Mouse (Mus musculus) MEL (cell line): ENCODE measurements at regions not wholly inside any gene's neighbourhood (a gene's known extent, or its start where the extent isn't known, plus 50 kb on each side); places are given as distances from the start of the nearest gene placed in this dataset.

ENCODE experiments used
- CTCF ChIP-seq, 3 experiments: IDR thresholded peaks in 2 of 3; conservative IDR thresholded peaks in 1 of 3; 2 replicates each; pipeline ENCODE4 v1.5.1; 2011 to 2012; ENCODE audit warnings: low read length in 3 of 3, low read depth in 2 of 3, mild to moderate bottlenecking in 2 of 3, improper control_type of control experiment in 1 of 3, inconsistent platforms in 1 of 3, mixed read lengths in 1 of 3, moderate library complexity in 1 of 3; ENCODE audit not compliant: control insufficient read depth in 1 of 3, insufficient read depth in 1 of 3, poor library complexity in 1 of 3, severe bottlenecking in 1 of 3
- E2F4 ChIP-seq: IDR thresholded peaks from 2 replicates; pipeline ENCODE4 v1.6.1; 2011; ENCODE audit warnings: low read depth, low read length, improper control_type of control experiment, borderline replicate concordance
- EP300 ChIP-seq, 2 experiments: IDR thresholded peaks; 2 replicates each; pipeline ENCODE4 v1.6.1; 2011; ENCODE audit warnings: improper control_type of control experiment in 2 of 2, low read length in 2 of 2, low read depth in 1 of 2, mild to moderate bottlenecking in 1 of 2
- GABPA ChIP-seq: IDR thresholded peaks from 2 replicates; pipeline ENCODE4 v1.6.1; 2012; ENCODE audit warnings: low read depth, mild to moderate bottlenecking, inconsistent platforms, low read length, improper control_type of control experiment, moderate library complexity
- JUND ChIP-seq: IDR thresholded peaks from 2 replicates; pipeline ENCODE4 v1.6.1; 2011; ENCODE audit warnings: low read depth, mild to moderate bottlenecking, improper control_type of control experiment, low read length
- TCF12 ChIP-seq: IDR thresholded peaks from 2 replicates; pipeline ENCODE4 v1.6.1; 2014; ENCODE audit warnings: low read depth, mild to moderate bottlenecking, inconsistent platforms, low read length, improper control_type of control experiment, moderate library complexity
- ZC3H11A ChIP-seq: IDR thresholded peaks from 2 replicates; pipeline ENCODE4 v1.6.1; 2012; ENCODE audit warnings: low read depth, mild to moderate bottlenecking, inconsistent platforms, low read length, improper control_type of control experiment

GRCm38 (mm10) chr2:116972614-116972985 lies 94.1 kb downstream of the Tmco5 start:
- TF ChIP-seq JUND (no peak), CTCF (IDR thresholded peaks at IDR 0.05 in 2 of 3, conservative IDR thresholded peaks at IDR 0.05 in 1 of 3; ENCODE audit: control insufficient read depth in 1 of 3, insufficient read depth in 1 of 3, low read depth in 2 of 3, low read length in 3 of 3, poor library complexity in 1 of 3, severe bottlenecking in 1 of 3) (no peak), GABPA (no peak), EP300 (IDR thresholded peaks at IDR 0.05; ENCODE audit: low read depth in 1 of 2, low read length in 2 of 2) (no peak), TCF12 (no peak), E2F4 (no peak), ZC3H11A (no peak)
